Mouse (Mus musculus) lung, postnatal 0 days (tissue): ENCODE results near the gene Wscd2.

Experiments
- CTCF ChIP-seq: IDR thresholded peaks from 2 replicates; pipeline ENCODE4 v1.5.1; 2016; ENCODE audit warnings: antibody characterized with exemption, mild to moderate bottlenecking
- EP300 ChIP-seq: IDR thresholded peaks from 2 replicates; pipeline ENCODE4 v1.6.1; 2016; ENCODE audit warnings: antibody characterized with exemption, mild to moderate bottlenecking, control low read depth

- TF ChIP-seq EP300 (no peak), CTCF (no peak)
Observed at GRCm38 (mm10) chr5:113489617-113490016, 516 bp upstream of the Wscd2 start.
